Mouse (Mus musculus) heart, embryonic 14.5 days (tissue): ENCODE results near the gene Hlcs. TPM values are rescaled to one million over a fixed set of nuclear protein-coding genes. Genes with fewer than 3 reads are reported as not detected.

Source experiments
- ATAC-seq: fragments of 200-750 bp; cut with Nextera tagmentation; 2 replicates; pipeline ENCODE4 v1.8.0; 2017; ENCODE audit warnings: low read depth, moderate TSS enrichment; ENCODE audit not compliant: insufficient number of reproducible peaks, insufficient read depth, low FRiP score
- H3K27ac ChIP-seq, 2 experiments: fragments of 200-500 bp in 1 of 2; fragments of 300-500 bp in 1 of 2; sonication (generic) in 1 of 2; replicated peaks in 1 of 2; 2 replicates each; pipeline ENCODE4 v1.5.1; 2012 to 2014; ENCODE audit warnings: low read depth in 2 of 2, low read length in 2 of 2, control low read depth in 1 of 2, mild to moderate bottlenecking in 1 of 2, mixed read lengths in 1 of 2; ENCODE audit not compliant: control insufficient read depth in 1 of 2, insufficient read depth in 1 of 2
- H3K27me3 ChIP-seq: fragments of 300-500 bp; sonication (generic); 2 replicates; pipeline ENCODE4 v1.6.1; 2014; ENCODE audit warnings: mild to moderate bottlenecking, low read length, control low read depth; ENCODE audit not compliant: control insufficient read depth, insufficient read depth
- H3K36me3 ChIP-seq: fragments of 300-500 bp; sonication (generic); 2 replicates; pipeline ENCODE4 v1.6.1; 2014; ENCODE audit warnings: mild to moderate bottlenecking, control low read depth, low read length, mixed read lengths; ENCODE audit not compliant: control insufficient read depth, insufficient read depth
- H3K4me1 ChIP-seq, 2 experiments: fragments of 200-500 bp in 1 of 2; fragments of 300-500 bp in 1 of 2; sonication (generic) in 1 of 2; 2 replicates each; pipeline ENCODE4 v1.6.1; 2012 to 2014; ENCODE audit warnings: low read length in 2 of 2, control low read depth in 1 of 2, mixed read lengths in 1 of 2; ENCODE audit not compliant: control insufficient read depth in 2 of 2, insufficient read depth in 2 of 2
- H3K4me2 ChIP-seq: fragments of 300-500 bp; sonication (generic); 2 replicates; pipeline ENCODE4 v1.6.1; 2014; ENCODE audit warnings: mild to moderate bottlenecking, low read length
- H3K4me3 ChIP-seq, 2 experiments: fragments of 200-500 bp in 1 of 2; fragments of 300-500 bp in 1 of 2; sonication (generic) in 1 of 2; 2 replicates each; pipeline ENCODE4 v1.5.1; 2012 to 2014; ENCODE audit warnings: low read length in 2 of 2, mild to moderate bottlenecking in 2 of 2, control low read depth in 1 of 2, low read depth in 1 of 2, moderate library complexity in 1 of 2; ENCODE audit not compliant: control insufficient read depth in 1 of 2, insufficient read depth in 1 of 2
- H3K9ac ChIP-seq: fragments of 300-500 bp; sonication (generic); 2 replicates; pipeline ENCODE4 v1.6.1; 2014; ENCODE audit warnings: mild to moderate bottlenecking, low read length
- H3K9me3 ChIP-seq: fragments of 300-500 bp; sonication (generic); 2 replicates; pipeline ENCODE4 v1.6.1; 2016; ENCODE audit warnings: low read length, control low read depth; ENCODE audit not compliant: control insufficient read depth
- WGBS: fragments of 180-500 bp; shearing (Covaris S2); extraction: QIAGEN DNeasy Blood & Tissue Kit; methylation state at CpG from one replicate; pipeline ENCODE4 v1.1.7; 2014; 5-methylcytosine and 5-hydroxymethylcytosine counted together
- polyA plus RNA-seq: library from polyadenylated mRNA; unstranded; fragments of >200 nt; fragmentation: Nextera tagmentation; extraction: Ambion mirVana; gene quantifications from 2 replicates; pipeline ENCODE4 v1.2.1, GENCODE M21; 2014

The Hlcs gene
- polyA plus RNA-seq, 1 experiment from 2014 or later, result 8.1 TPM

- Histone ChIP-seq H3K4me3 (no peak overlapping the region), H3K4me1 (peaks cover 0 to 2% of the 10 kb centered on the region in 2 experiments; a peak in 2 of 4 replicates), H3K4me2 (no peak overlapping the region), H3K9me3 (no peaks in the 10 kb centered on the region), H3K36me3 (no peaks in the 10 kb centered on the region), H3K9ac (no peak overlapping the region), H3K27ac (no peak overlapping the region), H3K27me3 (no peaks in the 10 kb centered on the region)
- 84% methylated on average over 4 of the region's 4 CpGs for WGBS
- ATAC-seq, result no peak
Observed at GRCm38 (mm10) chr16:94255592-94255991, 57.8 kb downstream of the Hlcs start.

- Histone ChIP-seq H3K9me3 (no peaks in the 10 kb centered on the region), H3K9ac (no peak overlapping the region), H3K4me3 (no peak overlapping the region), H3K27ac (no peak overlapping the region), H3K4me1 (peaks cover 0 to 3% of the 10 kb centered on the region in 2 experiments; a peak in 2 of 4 replicates), H3K4me2 (no peak overlapping the region), H3K36me3 (no peaks in the 10 kb centered on the region), H3K27me3 (no peaks in the 10 kb centered on the region)
- ATAC-seq, result no peak
- WGBS, result 92% methylated on average over 6 of the region's 6 CpGs
Observed at GRCm38 (mm10) chr16:94255035-94255434, 58.3 kb downstream of the Hlcs start.

- no peak for ATAC-seq
- WGBS, result 84% methylated on average over 12 of the region's 12 CpGs
- Histone ChIP-seq H3K9me3 (no peaks in the 10 kb centered on the region), H3K36me3 (no peaks in the 10 kb centered on the region), H3K27ac (no peak overlapping the region), H3K27me3 (no peaks in the 10 kb centered on the region), H3K4me2 (no peak overlapping the region), H3K9ac (no peak overlapping the region), H3K4me3 (no peak overlapping the region), H3K4me1 (peaks cover 0 to 3% of the 10 kb centered on the region in 2 experiments; a peak in 2 of 4 replicates)
Observed at GRCm38 (mm10) chr16:94254415-94254891, 58.9 kb downstream of the Hlcs start.

DNA sequence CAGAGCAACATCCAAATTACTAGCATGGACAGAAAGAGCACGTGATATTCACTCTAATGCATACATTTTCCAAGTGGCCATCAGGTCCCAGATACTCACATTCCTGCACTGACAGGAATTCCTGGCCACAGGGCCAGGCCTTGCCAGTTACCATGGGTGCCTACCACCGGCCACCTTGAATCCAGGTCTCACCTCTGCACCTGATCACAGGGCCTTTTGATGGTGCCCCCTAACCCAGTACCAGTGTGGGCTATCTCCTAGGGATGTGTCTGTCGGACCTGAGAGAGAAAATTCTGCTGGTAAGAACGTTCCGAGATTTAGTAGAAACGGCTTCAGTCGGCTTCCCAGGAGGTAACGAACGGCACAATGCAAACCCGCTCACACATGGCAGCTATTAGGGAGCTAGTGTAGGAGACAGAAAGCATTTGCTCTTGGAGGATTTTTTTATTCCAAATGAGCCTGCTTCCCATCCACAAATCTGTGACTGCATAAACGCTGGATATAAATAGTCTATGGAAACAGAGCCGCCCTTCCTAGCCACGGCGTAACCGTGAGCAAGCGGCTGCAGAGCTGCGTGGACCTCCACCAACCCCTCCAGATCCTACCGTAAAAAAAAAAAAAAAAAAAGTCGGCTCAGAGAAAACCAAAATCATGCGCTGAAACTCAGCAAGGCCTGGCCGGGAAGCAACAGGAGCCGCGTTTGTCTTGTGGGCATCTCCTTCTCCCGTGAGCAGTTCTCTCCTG lies 59.5 kb downstream of the Hlcs start:
- 78% methylated on average over 24 of the region's 24 CpGs for WGBS
- no peak for ATAC-seq
- no peak overlapping the region for H3K9ac ChIP-seq
- H3K4me1 ChIP-seq, result peaks cover 1 to 3% of the 10 kb centered on the region in 2 experiments; a peak in 2 of 4 replicates
- no peak overlapping the region for H3K27ac ChIP-seq
- no peak overlapping the region for H3K4me3 ChIP-seq
- no peaks in the 10 kb centered on the region for H3K27me3 ChIP-seq
- H3K36me3 ChIP-seq, result no peaks in the 10 kb centered on the region
- no peak overlapping the region for H3K4me2 ChIP-seq
- H3K9me3 ChIP-seq, result no peaks in the 10 kb centered on the region

GRCm38 (mm10) chr16:94251756-94252155 lies 61.6 kb downstream of the Hlcs start:
- ATAC-seq, result no peak
- Histone ChIP-seq H3K9ac (no peak overlapping the region), H3K9me3 (no peaks in the 10 kb centered on the region), H3K27me3 (no peaks in the 10 kb centered on the region), H3K36me3 (no peaks in the 10 kb centered on the region), H3K4me2 (no peak overlapping the region), H3K4me1 (peaks cover 2 to 3% of the 10 kb centered on the region in 2 experiments; a peak in 2 of 4 replicates), H3K4me3 (no peak overlapping the region), H3K27ac (no peak overlapping the region)
- WGBS, result 80% methylated on average over 13 of the region's 13 CpGs

GRCm38 (mm10) chr16:94250640-94251349 lies 62.6 kb downstream of the Hlcs start:
- no peaks in the 10 kb centered on the region for H3K36me3 ChIP-seq
- no peaks in the 10 kb centered on the region for H3K9me3 ChIP-seq
- peaks cover 2 to 3% of the 10 kb centered on the region in 2 experiments; a peak in 2 of 4 replicates for H3K4me1 ChIP-seq
- H3K27me3 ChIP-seq, result no peaks in the 10 kb centered on the region
- 75% methylated on average over 15 of the region's 15 CpGs for WGBS
- ATAC-seq, result no peak
- H3K27ac ChIP-seq, result no peak overlapping the region
- no peak overlapping the region for H3K4me2 ChIP-seq
- no peak overlapping the region for H3K9ac ChIP-seq
- H3K4me3 ChIP-seq, result no peak overlapping the region

GRCm38 (mm10) chr16:94250136-94250535 lies 63.2 kb downstream of the Hlcs start:
- H3K9ac ChIP-seq, result no peak overlapping the region
- no peak overlapping the region for H3K4me2 ChIP-seq
- H3K36me3 ChIP-seq, result no peaks in the 10 kb centered on the region
- 69% methylated on average over 12 of the region's 12 CpGs for WGBS
- H3K9me3 ChIP-seq, result no peaks in the 10 kb centered on the region
- ATAC-seq, result no peak; the same call in 1 of the 2 replicates
- no peaks in the 10 kb centered on the region for H3K27me3 ChIP-seq
- peaks cover 2 to 3% of the 10 kb centered on the region in 2 experiments; a peak in 2 of 4 replicates for H3K4me1 ChIP-seq
- no peak overlapping the region for H3K4me3 ChIP-seq
- H3K27ac ChIP-seq, result no peak overlapping the region
